Mouse (Mus musculus): ENCODE data around the gene Sik1.

The Sik1 gene

GRCm38 (mm10) chr17:31854770-31855596 lies 621 bp downstream of the Sik1 start:
- peak; percentile 50 for DNase-seq (ENCODE audit: low spot score)

GRCm38 (mm10) chr17:31853448-31854188 lies 2.0 kb downstream of the Sik1 start:
- DNase-seq (ENCODE audit: low spot score): no peak

- no peak for DNase-seq (ENCODE audit: low spot score)
Observed at GRCm38 (mm10) chr17:31852782-31853447, 2.7 kb downstream of the Sik1 start.

- DNase-seq (ENCODE audit: low spot score): no peak
Observed at GRCm38 (mm10) chr17:31851816-31852476, 3.7 kb downstream of the Sik1 start.

GRCm38 (mm10) chr17:31850457-31850980 lies 5.1 kb downstream of the Sik1 start:
- no peak for DNase-seq (ENCODE audit: low spot score)

GRCm38 (mm10) chr17:31846970-31847369 lies 8.6 kb downstream of the Sik1 start:
- DNase-seq (ENCODE audit: low spot score): no peak

- DNase-seq (ENCODE audit: low spot score): no peak
Observed at GRCm38 (mm10) chr17:31846352-31846751, 9.3 kb downstream of the Sik1 start.

GRCm38 (mm10) chr17:31843891-31844290 lies 11.7 kb downstream of the Sik1 start:
- no peak for DNase-seq (ENCODE audit: low spot score)

- no peak for DNase-seq (ENCODE audit: low spot score)
Observed at GRCm38 (mm10) chr17:31842930-31843822, 12.4 kb downstream of the Sik1 start.

- no peak for DNase-seq (ENCODE audit: low spot score)
Observed at GRCm38 (mm10) chr17:31841842-31842611, 13.6 kb downstream of the Sik1 start.

GRCm38 (mm10) chr17:31841453-31841841 lies 14.2 kb downstream of the Sik1 start:
- DNase-seq (ENCODE audit: low spot score): no peak

- no peak for DNase-seq (ENCODE audit: low spot score)
Observed at GRCm38 (mm10) chr17:31840423-31841003, 15.1 kb downstream of the Sik1 start.

- no peak for DNase-seq (ENCODE audit: low spot score)
Observed at GRCm38 (mm10) chr17:31836772-31837171, 18.8 kb downstream of the Sik1 start.

GRCm38 (mm10) chr17:31836264-31836607 lies 19.4 kb downstream of the Sik1 start:
- no peak for DNase-seq (ENCODE audit: low spot score)

- no peak for DNase-seq (ENCODE audit: low spot score)
Observed at GRCm38 (mm10) chr17:31835528-31836263, 19.9 kb downstream of the Sik1 start.

- no peak for DNase-seq (ENCODE audit: low spot score)
Observed at GRCm38 (mm10) chr17:31834320-31835065, 21.1 kb downstream of the Sik1 start.

GRCm38 (mm10) chr17:31833752-31834151 lies 21.9 kb downstream of the Sik1 start:
- DNase-seq (ENCODE audit: low spot score): no peak

- DNase-seq (ENCODE audit: low spot score): no peak
Observed at GRCm38 (mm10) chr17:31832577-31832964, 23.0 kb downstream of the Sik1 start.

Data from embryo, embryonic 10.5 days (tissue).